Mouse (Mus musculus) naive thymus-derived CD4-positive, alpha-beta T cell, adult 2 months (primary cell): ENCODE data around the gene Gon7.
A peak's percentile ranks its signal among the peaks of the same experiment; 100 is the strongest.

Source experiments
- DNase-seq: peaks from one replicate; pipeline ENCODE4 v3.0.0-alpha.2; 2011; ENCODE audit warnings: low read depth

Gene Gon7

GRCm38 (mm10) chr12:102705906-102706640, 51.5 kb downstream of the Gon7 start:
- DNase-seq = no peak

- DNase-seq = peak; percentile 95
These were observed 52.3 kb downstream of the Gon7 start for GRCm38 (mm10) chr12:102705216-102705871.

DNA sequence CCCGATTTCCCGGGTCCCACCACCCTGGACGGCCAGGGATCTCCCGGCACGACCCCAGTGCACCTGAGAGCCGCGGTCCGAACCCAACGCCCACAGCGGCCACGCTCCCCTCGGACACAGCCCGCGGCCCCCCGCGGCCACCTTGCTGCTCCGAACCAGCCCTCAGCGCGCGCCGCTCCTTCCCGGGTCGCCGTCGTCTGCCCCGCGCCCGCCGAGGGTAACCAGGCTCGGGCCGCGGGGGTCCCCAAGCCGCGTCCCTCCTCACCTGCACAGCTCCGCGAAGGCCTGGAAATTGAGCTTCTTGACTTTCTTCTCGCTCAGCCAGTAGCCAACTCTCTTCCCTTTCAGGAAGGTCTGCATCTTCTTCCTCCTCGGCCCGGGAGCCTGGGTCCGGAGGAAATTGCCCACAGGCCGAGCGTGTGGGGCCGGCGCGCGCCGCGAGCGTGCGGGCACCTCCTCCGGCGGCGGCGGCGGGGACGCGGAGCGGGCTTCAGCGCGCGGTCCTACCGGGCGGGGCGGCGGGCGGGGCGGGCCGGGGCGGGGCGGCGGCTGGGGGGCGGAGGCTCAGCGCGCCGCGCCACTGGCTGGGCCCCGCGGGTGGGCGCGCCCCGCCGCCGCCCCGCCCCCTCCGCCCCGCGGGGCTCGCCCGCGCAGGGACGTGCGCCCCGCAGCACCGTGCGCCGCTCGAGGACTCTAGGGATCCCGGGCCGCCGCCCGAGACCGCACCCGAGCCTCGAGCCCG, 53.0 kb downstream of the Gon7 start, which contains the start of gene Itpk1:
Gene Itpk1, minus strand, starts transcription at position 474 of the 742 bp plus-strand sequence.
- DNase-seq = no peak

DNA sequence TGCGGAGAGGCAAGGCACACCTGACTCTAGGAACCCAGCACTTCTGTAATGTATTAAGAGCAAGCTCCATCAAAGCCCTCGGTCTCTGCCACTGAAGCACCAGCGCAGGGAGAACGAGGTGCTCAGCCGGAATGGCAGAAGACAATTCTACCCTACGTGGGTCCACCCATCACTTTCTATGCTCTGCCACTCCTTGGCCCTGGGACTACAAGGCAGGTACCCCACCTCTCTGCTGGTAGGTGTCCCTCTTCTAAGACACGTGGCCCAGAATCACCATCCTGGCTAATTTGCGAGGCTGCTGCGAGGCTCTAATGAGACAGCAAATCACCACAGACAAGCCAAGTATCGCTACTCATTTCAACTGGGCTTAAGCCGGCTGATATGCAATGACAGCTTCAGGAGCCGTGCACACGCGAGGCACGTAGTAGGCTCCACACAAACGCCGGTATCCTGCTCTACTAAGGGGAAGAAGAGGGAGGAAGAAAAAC, 53.6 kb downstream of the Gon7 start:
- DNase-seq = peak; percentile 59

- no peak for DNase-seq
These were observed 54.2 kb downstream of the Gon7 start for GRCm38 (mm10) chr12:102703441-102703840.
